Mouse (Mus musculus) layer of hippocampus, adult 11-12 months (tissue): ENCODE data around the gene Gstm2.
"Not testable (repeated sequence)": the region's sequence is repeated elsewhere in the genome, so short reads cannot be mapped to it uniquely, and the experiment has no call there.

ENCODE experiments used
- DNase-seq: peaks from one replicate; pipeline ENCODE4 v3.0.0; 2022; ENCODE audit warnings: low spot score

Gene Gstm2

GRCm38 (mm10) chr3:107986041-107986562, at the start of gene Gstm2:
Gene Gstm2 (minus strand): TSS chr3:107986453.
- no peak for DNase-seq

- no peak for DNase-seq
These were observed 46.9 kb upstream of the Gstm2 start for GRCm38 (mm10) chr3:108033156-108033555.

GRCm38 (mm10) chr3:108032113-108032512, 45.9 kb upstream of the Gstm2 start:
- no peak for DNase-seq

GRCm38 (mm10) chr3:108028641-108029365, 42.5 kb upstream of the Gstm2 start:
- no peak for DNase-seq

GRCm38 (mm10) chr3:108026597-108026996, 40.3 kb upstream of the Gstm2 start:
- no peak for DNase-seq

GRCm38 (mm10) chr3:108026049-108026448, 39.8 kb upstream of the Gstm2 start:
- DNase-seq = no peak

- DNase-seq = no peak
These were observed 39.1 kb upstream of the Gstm2 start for GRCm38 (mm10) chr3:108025318-108025717.

GRCm38 (mm10) chr3:108022650-108023049, 36.4 kb upstream of the Gstm2 start:
- DNase-seq = no peak

GRCm38 (mm10) chr3:108020351-108021022, 34.2 kb upstream of the Gstm2 start:
- not testable (repeated sequence) for DNase-seq

GRCm38 (mm10) chr3:108019226-108019625, 33.0 kb upstream of the Gstm2 start:
- not testable (repeated sequence) for DNase-seq

- no peak for DNase-seq
These were observed 32.1 kb upstream of the Gstm2 start for GRCm38 (mm10) chr3:108018190-108018820.

- peak; percentile 94 for DNase-seq
These were observed 31.4 kb upstream of the Gstm2 start, which contains the start of gene Gstm1 for GRCm38 (mm10) chr3:108017473-108018189. Gene Gstm1 (minus strand): TSS chr3:108017973.

GRCm38 (mm10) chr3:108016468-108016867, 30.2 kb upstream of the Gstm2 start:
- DNase-seq = not testable (repeated sequence)

GRCm38 (mm10) chr3:108014974-108015346, 28.7 kb upstream of the Gstm2 start:
- DNase-seq = no peak

GRCm38 (mm10) chr3:108014098-108014973, 28.1 kb upstream of the Gstm2 start:
- no peak for DNase-seq

GRCm38 (mm10) chr3:108013331-108013871, 27.1 kb upstream of the Gstm2 start:
- peak; percentile 68 for DNase-seq

- no peak for DNase-seq
These were observed 25.3 kb upstream of the Gstm2 start for GRCm38 (mm10) chr3:108011558-108011957.

- peak; percentile 49 for DNase-seq
These were observed 24.0 kb upstream of the Gstm2 start for GRCm38 (mm10) chr3:108010286-108010685.

- no peak for DNase-seq
These were observed 15.8 kb upstream of the Gstm2 start for GRCm38 (mm10) chr3:108002021-108002420.

GRCm38 (mm10) chr3:107999491-107999890, 13.2 kb upstream of the Gstm2 start:
- no peak for DNase-seq

- DNase-seq = no peak
These were observed 12.3 kb upstream of the Gstm2 start for GRCm38 (mm10) chr3:107998591-107998990.
